Mouse (Mus musculus): ENCODE measurements around the gene Trove2. TPM values are rescaled to one million over a fixed set of nuclear protein-coding genes. Genes with fewer than 3 reads are reported as not detected.

Gene Trove2
- 2.1 to 9.4 TPM (median 2.2 TPM) in 3 replicates for total RNA-seq (2017)

GRCm38 (mm10) chr1:143776446-143777411 lies at the start of gene Trove2, which contains the start of gene Uchl5:
Gene Trove2, minus strand, starts transcription at chr1:143777068.
Gene Uchl5, plus strand, starts transcription at chr1:143777272.
- peak; percentile 96 for ATAC-seq (replicated peaks; ENCODE audit: insufficient number of reproducible peaks, low FRiP score, low TSS enrichment, poor library complexity, severe bottlenecking)

GRCm38 (mm10) chr1:143822677-143823076 lies 45.8 kb upstream of the Trove2 start:
- ATAC-seq (replicated peaks; ENCODE audit: insufficient number of reproducible peaks, low FRiP score, low TSS enrichment, poor library complexity, severe bottlenecking), result no peak

GRCm38 (mm10) chr1:143820096-143820877 lies 43.4 kb upstream of the Trove2 start:
- no peak for ATAC-seq (replicated peaks; ENCODE audit: insufficient number of reproducible peaks, low FRiP score, low TSS enrichment, poor library complexity, severe bottlenecking)

- ATAC-seq (replicated peaks; ENCODE audit: insufficient number of reproducible peaks, low FRiP score, low TSS enrichment, poor library complexity, severe bottlenecking), result peak; percentile 87
Observed at GRCm38 (mm10) chr1:143813676-143814360, 37.0 kb upstream of the Trove2 start.

- ATAC-seq (replicated peaks; ENCODE audit: insufficient number of reproducible peaks, low FRiP score, low TSS enrichment, poor library complexity, severe bottlenecking), result no peak
Observed at GRCm38 (mm10) chr1:143809062-143809461, 32.2 kb upstream of the Trove2 start.

- peak; percentile 95 for ATAC-seq (replicated peaks; ENCODE audit: insufficient number of reproducible peaks, low FRiP score, low TSS enrichment, poor library complexity, severe bottlenecking)
Observed at GRCm38 (mm10) chr1:143803537-143803936, 26.7 kb upstream of the Trove2 start.

GRCm38 (mm10) chr1:143788584-143789227 lies 11.8 kb upstream of the Trove2 start:
- ATAC-seq (replicated peaks; ENCODE audit: insufficient number of reproducible peaks, low FRiP score, low TSS enrichment, poor library complexity, severe bottlenecking), result peak; percentile 75; the same call in 1 of the 2 replicates

- ATAC-seq (replicated peaks; ENCODE audit: insufficient number of reproducible peaks, low FRiP score, low TSS enrichment, poor library complexity, severe bottlenecking), result peak; percentile 23
Observed at GRCm38 (mm10) chr1:143777558-143778218, 820 bp upstream of the Trove2 start.

GRCm38 (mm10) chr1:143773909-143774308 lies 3.0 kb downstream of the Trove2 start:
- no peak for ATAC-seq (replicated peaks; ENCODE audit: insufficient number of reproducible peaks, low FRiP score, low TSS enrichment, poor library complexity, severe bottlenecking)

- ATAC-seq (replicated peaks; ENCODE audit: insufficient number of reproducible peaks, low FRiP score, low TSS enrichment, poor library complexity, severe bottlenecking), result no peak
Observed at GRCm38 (mm10) chr1:143773082-143773481, 3.8 kb downstream of the Trove2 start.

GRCm38 (mm10) chr1:143770444-143771109 lies 6.3 kb downstream of the Trove2 start:
- ATAC-seq (replicated peaks; ENCODE audit: insufficient number of reproducible peaks, low FRiP score, low TSS enrichment, poor library complexity, severe bottlenecking), result no peak

GRCm38 (mm10) chr1:143766238-143766637 lies 10.6 kb downstream of the Trove2 start:
- no peak for ATAC-seq (replicated peaks; ENCODE audit: insufficient number of reproducible peaks, low FRiP score, low TSS enrichment, poor library complexity, severe bottlenecking)

- no peak for ATAC-seq (replicated peaks; ENCODE audit: insufficient number of reproducible peaks, low FRiP score, low TSS enrichment, poor library complexity, severe bottlenecking)
Observed at GRCm38 (mm10) chr1:143765801-143766200, 11.1 kb downstream of the Trove2 start.

GRCm38 (mm10) chr1:143764443-143764842 lies 12.4 kb downstream of the Trove2 start:
- no peak for ATAC-seq (replicated peaks; ENCODE audit: insufficient number of reproducible peaks, low FRiP score, low TSS enrichment, poor library complexity, severe bottlenecking)

- ATAC-seq (replicated peaks; ENCODE audit: insufficient number of reproducible peaks, low FRiP score, low TSS enrichment, poor library complexity, severe bottlenecking), result no peak
Observed at GRCm38 (mm10) chr1:143762159-143762558, 14.7 kb downstream of the Trove2 start.

- ATAC-seq (replicated peaks; ENCODE audit: insufficient number of reproducible peaks, low FRiP score, low TSS enrichment, poor library complexity, severe bottlenecking), result no peak
Observed at GRCm38 (mm10) chr1:143745871-143746270, 31.0 kb downstream of the Trove2 start.

- ATAC-seq (replicated peaks; ENCODE audit: insufficient number of reproducible peaks, low FRiP score, low TSS enrichment, poor library complexity, severe bottlenecking), result no peak
Observed at GRCm38 (mm10) chr1:143742186-143742585, 34.7 kb downstream of the Trove2 start.
